Mouse (Mus musculus): ENCODE measurements around the gene Nfix. TPM values are rescaled to one million over a fixed set of nuclear protein-coding genes. Genes with fewer than 3 reads are reported as not detected.

Nfix gene
- total RNA-seq, 1 experiment from 2014 or later: 26.3 TPM

DNA sequence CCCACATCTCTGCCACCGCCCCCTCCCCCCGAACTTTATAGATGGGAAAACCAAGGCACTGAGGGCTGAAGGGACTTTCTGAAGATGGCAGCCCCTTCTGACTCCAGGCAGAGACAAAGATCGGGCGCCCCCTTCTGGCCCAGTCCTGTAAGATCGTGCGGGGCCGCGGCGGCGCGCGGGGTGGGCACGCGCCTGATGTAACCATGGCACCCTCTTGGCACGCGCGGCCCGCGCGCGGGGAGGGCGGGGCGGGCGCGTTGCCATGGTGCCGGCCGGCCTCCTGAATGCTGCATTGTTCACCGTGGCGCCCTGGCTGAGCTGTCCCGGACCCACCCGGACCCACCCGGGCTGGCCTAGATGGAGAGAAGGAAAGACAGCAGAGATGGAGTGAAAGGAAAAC, 10.8 kb upstream of the Nfix start:
- peak; percentile 43 to 62; a peak in 3 of 4 replicates for ATAC-seq (replicated peaks in 1 of 2; ENCODE audit: insufficient read depth in 1 of 2, low FRiP score in 2 of 2, low TSS enrichment in 1 of 2, low read depth in 1 of 2, poor library complexity in 2 of 2, severe bottlenecking in 2 of 2)

- no peak for ATAC-seq (replicated peaks in 1 of 2; ENCODE audit: insufficient read depth in 1 of 2, low FRiP score in 2 of 2, low TSS enrichment in 1 of 2, low read depth in 1 of 2, poor library complexity in 2 of 2, severe bottlenecking in 2 of 2)
Observed at GRCm38 (mm10) chr8:84809941-84810280, 9.8 kb upstream of the Nfix start.

DNA sequence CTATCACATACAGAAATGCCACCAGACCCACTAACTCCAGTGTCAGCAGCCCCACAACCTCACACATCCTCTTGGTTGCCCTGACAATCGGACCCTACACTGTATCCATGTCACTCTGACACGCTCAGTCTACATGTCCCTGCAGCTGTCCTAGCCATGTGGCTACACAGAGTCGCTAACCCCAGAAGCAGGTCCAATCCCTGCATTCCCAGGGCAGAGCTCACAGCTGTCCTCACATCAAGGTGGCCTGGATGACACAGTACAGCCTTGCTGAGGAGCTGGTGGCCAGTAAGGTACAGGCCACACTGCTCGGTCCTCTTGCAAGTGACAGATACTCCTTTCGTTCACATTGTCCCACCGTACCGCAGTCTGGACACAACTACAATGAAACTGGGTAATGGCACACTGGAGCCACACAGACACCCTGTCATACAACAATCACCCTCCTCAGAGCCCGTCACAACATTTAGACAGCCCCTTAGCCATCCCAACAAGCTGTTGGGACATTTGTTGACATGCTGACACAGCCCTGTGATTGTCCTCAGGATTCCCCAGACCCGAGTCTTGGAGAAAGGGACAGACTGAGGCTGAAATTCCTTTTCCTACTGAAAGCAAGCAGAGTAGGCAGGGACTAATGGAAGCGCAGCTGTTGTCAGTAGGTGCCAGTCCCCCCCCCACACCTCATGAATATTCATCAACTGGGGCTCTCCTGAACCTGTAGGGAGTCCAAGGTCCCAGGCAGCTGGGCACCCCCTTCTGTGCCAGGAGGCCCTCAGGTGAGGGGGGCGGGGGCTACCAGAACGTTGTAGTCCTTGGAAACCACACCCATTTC, 9.2 kb upstream of the Nfix start:
- ATAC-seq (replicated peaks in 1 of 2; ENCODE audit: insufficient read depth in 1 of 2, low FRiP score in 2 of 2, low TSS enrichment in 1 of 2, low read depth in 1 of 2, poor library complexity in 2 of 2, severe bottlenecking in 2 of 2): no peak

GRCm38 (mm10) chr8:84806031-84806430, 5.9 kb upstream of the Nfix start:
- no peak for ATAC-seq (replicated peaks in 1 of 2; ENCODE audit: insufficient read depth in 1 of 2, low FRiP score in 2 of 2, low TSS enrichment in 1 of 2, low read depth in 1 of 2, poor library complexity in 2 of 2, severe bottlenecking in 2 of 2)

GRCm38 (mm10) chr8:84799136-84799931, 810 bp downstream of the Nfix start:
- peak; percentile 35 to 36; a peak in 2 of 4 replicates for ATAC-seq (replicated peaks in 1 of 2; ENCODE audit: insufficient read depth in 1 of 2, low FRiP score in 2 of 2, low TSS enrichment in 1 of 2, low read depth in 1 of 2, poor library complexity in 2 of 2, severe bottlenecking in 2 of 2)

GRCm38 (mm10) chr8:84798446-84799135, 1.6 kb downstream of the Nfix start:
- no peak for ATAC-seq (replicated peaks in 1 of 2; ENCODE audit: insufficient read depth in 1 of 2, low FRiP score in 2 of 2, low TSS enrichment in 1 of 2, low read depth in 1 of 2, poor library complexity in 2 of 2, severe bottlenecking in 2 of 2)

DNA sequence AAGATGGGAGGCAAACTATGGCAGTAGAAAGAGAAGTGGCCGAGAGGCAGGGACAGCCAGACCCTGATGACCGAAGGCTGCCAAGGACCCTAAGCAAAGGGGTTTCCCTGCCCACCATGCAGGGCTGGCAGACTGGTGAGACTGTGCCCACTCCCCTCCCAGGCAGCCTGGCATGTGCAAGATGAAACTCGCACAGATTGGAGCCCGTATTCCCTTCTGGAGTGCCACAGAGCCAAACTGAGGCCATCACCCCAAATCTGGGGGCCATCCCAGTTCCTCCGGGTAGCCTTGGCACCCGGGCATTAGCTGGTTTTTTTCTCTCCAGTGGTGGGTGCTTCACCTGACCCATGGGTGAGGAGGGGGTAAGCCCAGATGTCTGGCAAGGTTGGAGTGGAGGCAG, 2.2 kb downstream of the Nfix start:
- no peak for ATAC-seq (replicated peaks in 1 of 2; ENCODE audit: insufficient read depth in 1 of 2, low FRiP score in 2 of 2, low TSS enrichment in 1 of 2, low read depth in 1 of 2, poor library complexity in 2 of 2, severe bottlenecking in 2 of 2)

DNA sequence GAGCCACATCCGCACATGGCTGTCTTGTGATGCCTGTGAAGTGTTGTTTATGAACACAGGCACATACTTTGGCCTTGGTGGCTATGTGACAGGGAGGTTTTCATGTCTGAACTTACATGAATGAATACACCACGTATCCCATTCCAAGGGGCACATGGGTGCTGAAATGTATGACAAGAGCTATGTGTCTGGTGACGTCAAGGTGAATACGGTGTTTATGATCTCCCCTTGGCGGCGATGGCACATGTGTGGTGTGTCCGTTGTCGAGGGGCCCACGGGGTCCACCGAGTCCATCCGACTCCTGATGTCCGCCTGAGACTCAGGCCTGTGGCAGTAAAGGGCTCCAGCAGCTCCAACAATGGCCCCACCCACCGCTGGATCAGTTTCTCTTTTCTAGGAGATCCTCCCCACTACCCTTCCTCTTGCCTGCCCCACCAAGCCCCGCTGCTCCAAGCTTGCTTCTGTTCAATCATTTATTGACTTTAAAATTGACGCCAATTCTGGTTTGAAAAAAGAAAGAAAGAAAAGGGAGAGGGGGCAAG, 2.8 kb downstream of the Nfix start:
- ATAC-seq (replicated peaks in 1 of 2; ENCODE audit: insufficient read depth in 1 of 2, low FRiP score in 2 of 2, low TSS enrichment in 1 of 2, low read depth in 1 of 2, poor library complexity in 2 of 2, severe bottlenecking in 2 of 2): no peak

DNA sequence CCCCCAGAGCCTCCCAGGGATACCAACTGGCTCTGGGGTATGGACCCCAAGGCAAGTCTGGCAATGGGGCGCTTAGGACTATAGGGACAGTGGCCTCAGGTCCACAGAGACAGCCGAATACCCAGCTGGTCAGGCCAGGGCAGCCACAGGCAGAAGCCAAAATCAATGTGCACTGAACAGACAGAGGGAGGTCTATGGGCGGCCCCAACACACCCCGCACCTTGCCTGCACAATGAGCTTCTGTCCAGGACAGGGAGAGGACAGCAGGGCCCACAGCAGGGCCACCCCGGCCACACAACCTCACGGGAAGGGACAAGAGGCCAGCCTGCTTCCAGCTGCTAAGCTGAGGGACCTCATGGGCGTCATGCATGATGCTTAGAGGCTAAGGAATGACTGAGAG, 5.7 kb downstream of the Nfix start:
- no peak for ATAC-seq (replicated peaks in 1 of 2; ENCODE audit: insufficient read depth in 1 of 2, low FRiP score in 2 of 2, low TSS enrichment in 1 of 2, low read depth in 1 of 2, poor library complexity in 2 of 2, severe bottlenecking in 2 of 2)

- ATAC-seq (replicated peaks in 1 of 2; ENCODE audit: insufficient read depth in 1 of 2, low FRiP score in 2 of 2, low TSS enrichment in 1 of 2, low read depth in 1 of 2, poor library complexity in 2 of 2, severe bottlenecking in 2 of 2): no peak
Observed at GRCm38 (mm10) chr8:84793791-84794485, 6.2 kb downstream of the Nfix start.

GRCm38 (mm10) chr8:84793134-84793533, 7.0 kb downstream of the Nfix start:
- no peak for ATAC-seq (replicated peaks in 1 of 2; ENCODE audit: insufficient read depth in 1 of 2, low FRiP score in 2 of 2, low TSS enrichment in 1 of 2, low read depth in 1 of 2, poor library complexity in 2 of 2, severe bottlenecking in 2 of 2)

GRCm38 (mm10) chr8:84792429-84792947, 7.7 kb downstream of the Nfix start:
- no peak for ATAC-seq (replicated peaks in 1 of 2; ENCODE audit: insufficient read depth in 1 of 2, low FRiP score in 2 of 2, low TSS enrichment in 1 of 2, low read depth in 1 of 2, poor library complexity in 2 of 2, severe bottlenecking in 2 of 2)

DNA sequence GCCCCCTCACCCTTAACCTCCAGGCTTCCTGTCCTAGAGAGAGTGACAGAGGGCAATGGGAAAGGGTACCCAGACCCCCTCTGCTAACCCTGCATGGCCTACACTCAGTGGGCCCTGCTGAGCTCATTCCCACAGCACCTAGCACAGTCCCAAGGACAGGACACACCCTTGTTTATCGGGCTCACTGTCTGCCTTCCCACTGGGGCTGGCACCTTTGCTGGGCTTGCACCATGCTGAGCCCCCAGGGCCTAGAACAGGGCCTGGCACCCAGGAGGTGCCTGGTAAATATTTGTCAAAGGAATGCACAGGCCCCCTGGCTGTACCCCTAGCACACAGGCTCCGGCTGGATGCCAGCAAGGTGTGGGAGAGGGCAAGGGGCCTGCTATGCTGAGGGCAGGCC, 9.6 kb downstream of the Nfix start:
- ATAC-seq (replicated peaks in 1 of 2; ENCODE audit: insufficient read depth in 1 of 2, low FRiP score in 2 of 2, low TSS enrichment in 1 of 2, low read depth in 1 of 2, poor library complexity in 2 of 2, severe bottlenecking in 2 of 2): no peak

GRCm38 (mm10) chr8:84789855-84790486, 10.2 kb downstream of the Nfix start:
- no peak for ATAC-seq (replicated peaks in 1 of 2; ENCODE audit: insufficient read depth in 1 of 2, low FRiP score in 2 of 2, low TSS enrichment in 1 of 2, low read depth in 1 of 2, poor library complexity in 2 of 2, severe bottlenecking in 2 of 2)

DNA sequence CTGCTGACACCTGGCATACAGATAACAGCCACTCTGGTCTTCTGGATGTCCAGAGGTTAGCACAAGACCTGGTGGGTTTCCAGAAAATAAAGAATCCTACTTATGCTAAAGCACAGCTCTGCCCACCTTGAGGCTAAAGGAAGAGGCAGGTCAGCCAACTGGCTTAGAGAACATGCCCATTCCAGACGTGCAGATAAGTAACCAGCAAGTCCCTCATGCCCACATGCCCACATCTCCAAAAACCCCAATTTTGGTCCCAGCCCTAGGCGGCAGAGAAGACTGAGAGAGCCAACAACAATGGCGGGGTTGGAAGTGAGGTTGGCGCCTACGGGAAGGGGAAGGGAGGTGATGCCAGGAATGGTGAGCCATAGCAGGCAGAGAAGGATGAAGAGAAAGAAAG, 10.8 kb downstream of the Nfix start:
- ATAC-seq (replicated peaks in 1 of 2; ENCODE audit: insufficient read depth in 1 of 2, low FRiP score in 2 of 2, low TSS enrichment in 1 of 2, low read depth in 1 of 2, poor library complexity in 2 of 2, severe bottlenecking in 2 of 2): no peak

GRCm38 (mm10) chr8:84788896-84789295, 11.2 kb downstream of the Nfix start:
- ATAC-seq (replicated peaks in 1 of 2; ENCODE audit: insufficient read depth in 1 of 2, low FRiP score in 2 of 2, low TSS enrichment in 1 of 2, low read depth in 1 of 2, poor library complexity in 2 of 2, severe bottlenecking in 2 of 2): no peak

Data from hematopoietic stem cell, adult 5-6 weeks (primary cell).